Comparison of ENCODE assay signal across 8 mouse cellular contexts in genomic region chr2:117389925-117390892, GRCm38 (mm10). TPM values are rescaled to one million over a fixed set of nuclear protein-coding genes. Genes with fewer than 3 reads are reported as not detected.
DNase-seq lines count a peak whose midpoint lies in the region; ATAC-seq lines count a peak whose summit lies in the region.
"Had no signal": no experiment of that assay in that cellular context is flagged by ENCODE, and none has a peak within 500 bp of the region (broad histone marks: within the 10 kb centered on the region; RNA-seq: fewer than 3 reads in every experiment).

No protein-coding gene starts in this region.

- 0 out of 4 replicates have a peak overlapping the region, but pooled peaks have one; percentile 14 to 24 for H3K27ac ChIP-seq in heart, embryonic 14.5 days (replicated peaks in 1 of 2; ENCODE audit: control insufficient read depth in 1 of 2, insufficient read depth in 1 of 2, low read depth in 2 of 2, low read length in 2 of 2)
- H3K27ac ChIP-seq in limb, embryonic 10.5 days = no peak overlapping the region
- H3K27ac ChIP-seq: lung, embryonic 15.5 days had no signal

- no peaks in the 10 kb centered on the region for H3K9me3 ChIP-seq in heart, embryonic 14.5 days (ENCODE audit: control insufficient read depth, low read length)
- H3K9me3 ChIP-seq in limb, embryonic 10.5 days (replicated peaks) = no peaks in the 10 kb centered on the region
- H3K9me3 ChIP-seq: lung, embryonic 15.5 days had no signal

- no peak for ATAC-seq in heart, embryonic 14.5 days (ENCODE audit: insufficient number of reproducible peaks, insufficient read depth, low FRiP score, low read depth)
- no peak for ATAC-seq in granulocyte monocyte progenitor cell, adult 5-6 weeks (replicated peaks; ENCODE audit: poor library complexity, severe bottlenecking)

- no peaks in the 10 kb centered on the region for H3K27me3 ChIP-seq in heart, embryonic 14.5 days (ENCODE audit: control insufficient read depth, insufficient read depth, low read length)
- H3K27me3 ChIP-seq in limb, embryonic 10.5 days (ENCODE audit: low read depth, poor library complexity, severe bottlenecking) = no peaks in the 10 kb centered on the region
- H3K27me3 ChIP-seq: lung, embryonic 15.5 days had no signal

- DNase-seq in lung, postnatal 14 days = peak; percentile 12
- no peak for DNase-seq in lung, postnatal 25 days (ENCODE audit: low spot score)
- DNase-seq in adrenal gland, postnatal 25 days = peak; percentile 54
- DNase-seq in right cerebral cortex, postnatal 14 days = peak; percentile 46
- no peak for DNase-seq in limb, embryonic 10.5 days (ENCODE audit: low spot score)

- no peak overlapping the region for H3K4me3 ChIP-seq in heart, embryonic 14.5 days (ENCODE audit: control insufficient read depth in 1 of 2, insufficient read depth in 1 of 2, low read depth in 1 of 2, low read length in 2 of 2)
- H3K4me3 ChIP-seq in limb, embryonic 10.5 days = no peak overlapping the region
- H3K4me3 ChIP-seq: lung, embryonic 15.5 days had no signal

- peaks cover 18 to 25% of the 10 kb centered on the region in 2 experiments for H3K4me1 ChIP-seq in heart, embryonic 14.5 days (ENCODE audit: control insufficient read depth in 2 of 2, insufficient read depth in 2 of 2, low read length in 2 of 2)
- H3K4me1 ChIP-seq in limb, embryonic 10.5 days = no peaks in the 10 kb centered on the region
- H3K4me1 ChIP-seq: lung, embryonic 15.5 days had no signal

- H3K9ac ChIP-seq in heart, embryonic 14.5 days (ENCODE audit: low read length) = no peak overlapping the region
- H3K9ac ChIP-seq: lung, embryonic 15.5 days had no signal

- H3K36me3 ChIP-seq in heart, embryonic 14.5 days (ENCODE audit: control insufficient read depth, insufficient read depth, low read length) = no peaks in the 10 kb centered on the region
- no peaks in the 10 kb centered on the region for H3K36me3 ChIP-seq in limb, embryonic 10.5 days
- H3K36me3 ChIP-seq: lung, embryonic 15.5 days had no signal

- 38% methylated on average over 17 of the region's 17 CpGs for WGBS in heart, embryonic 14.5 days
- WGBS in limb, embryonic 10.5 days = 89% methylated on average over 17 of the region's 17 CpGs

- H3K4me2 ChIP-seq in heart, embryonic 14.5 days (ENCODE audit: low read length) = peak overlapping the region; percentile 39
- H3K4me2 ChIP-seq: lung, embryonic 15.5 days had no signal

RNA-seq across cellular contexts. Expression of gene Rasgrp1, which starts 47.4 kb away (rescaled TPM):
- total RNA-seq in adrenal gland, postnatal 25 days (2021) = 0.19 and 0.49 TPM in 2 replicates
- polyA plus RNA-seq in heart, embryonic 14.5 days (2014; fragmentation: Nextera tagmentation; extraction: Ambion mirVana) = 0.16 and 0.18 TPM in 2 replicates
- not detected in 2 replicates for total RNA-seq in granulocyte monocyte progenitor cell, adult 5-6 weeks (2014; fragmentation: Nextera tagmentation)
- total RNA-seq in granulocyte monocyte progenitor cell, adult 5-6 weeks (2017) = 0.10 TPM in 1 of 2 replicates, not detected in the other
- 0.21 and 0.40 TPM in 2 replicates for polyA plus RNA-seq in limb, embryonic 10.5 days (2016; fragmentation: Nextera tagmentation; extraction: Ambion mirVana)

Comparison
In these comparisons a context has a peak if more than half of its experiments do, and no peak if none do; other contexts are left out.
1. DNase-seq: peak in lung, postnatal 14 days (single experiment), adrenal gland, postnatal 25 days (single experiment) and right cerebral cortex, postnatal 14 days (single experiment); none in lung, postnatal 25 days (single experiment) and limb, embryonic 10.5 days (single experiment).